Mouse (Mus musculus): ENCODE measurements around the gene Dhcr24.

Dhcr24 gene

DNA sequence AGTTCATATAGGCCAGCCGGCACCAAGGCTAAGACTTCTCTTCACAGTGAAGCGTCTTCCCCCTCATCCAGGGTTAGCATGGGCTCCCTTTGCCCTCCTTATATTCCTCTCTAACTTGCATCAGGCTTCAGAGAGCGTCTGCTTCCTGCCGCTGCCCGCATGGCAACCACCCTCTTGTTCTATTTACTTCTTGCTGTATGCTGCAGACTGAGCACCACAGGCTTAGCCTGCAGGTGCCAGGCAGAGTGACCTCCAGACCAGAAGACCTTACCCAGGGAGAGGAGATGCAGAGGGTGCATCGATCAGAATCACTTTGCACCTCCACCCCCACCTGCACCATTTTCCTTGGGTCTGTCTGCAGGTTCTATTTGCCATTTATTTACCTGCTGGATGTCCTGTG, 1.2 kb downstream of the Dhcr24 start:
- DNase-seq: no peak

DNA sequence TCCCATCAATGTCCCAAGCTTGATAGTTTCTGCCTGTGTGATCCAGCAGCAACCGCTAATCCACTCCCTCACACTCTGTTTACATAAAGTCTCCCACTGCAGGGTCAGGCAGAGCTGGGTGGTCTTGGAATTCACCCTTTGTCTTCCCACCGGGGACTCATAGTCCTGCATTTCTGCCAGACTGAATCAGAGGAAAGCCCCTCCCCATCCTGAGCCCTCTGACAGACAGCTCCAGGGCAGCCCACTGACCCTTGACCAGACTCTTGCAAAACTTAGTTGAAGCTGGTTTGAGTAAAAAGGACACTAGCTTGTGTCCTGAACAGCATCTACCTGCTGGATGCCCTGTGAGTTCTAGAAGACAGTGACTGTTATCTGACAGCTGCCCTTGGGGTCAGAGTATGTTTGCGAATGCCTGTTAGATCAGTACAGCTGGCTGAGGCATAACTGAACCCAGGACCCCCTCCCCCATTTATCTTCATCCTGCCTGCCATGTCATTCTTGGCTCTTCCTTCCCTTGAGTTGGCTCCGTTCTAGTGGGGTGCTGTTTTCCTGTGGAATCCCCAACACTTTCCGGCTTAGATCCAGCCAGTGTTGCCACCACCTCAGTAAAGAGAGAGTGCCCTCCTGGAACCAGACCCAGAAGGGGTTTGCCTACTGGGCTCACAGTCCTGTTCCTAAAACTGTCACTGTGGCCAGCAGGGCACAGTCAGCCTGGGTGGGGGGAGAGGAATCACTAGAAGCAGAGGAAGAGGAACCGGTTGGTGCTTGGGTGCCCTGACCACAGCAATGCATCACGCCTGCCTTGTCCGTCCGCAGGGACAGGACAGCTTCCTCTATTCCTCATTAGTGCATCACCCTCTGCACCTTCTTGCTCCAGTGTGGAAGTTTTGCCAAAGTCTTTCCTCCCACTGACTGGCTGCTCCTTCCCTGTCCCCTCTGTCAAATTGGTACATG, 2.3 kb downstream of the Dhcr24 start:
- no peak for DNase-seq

DNA sequence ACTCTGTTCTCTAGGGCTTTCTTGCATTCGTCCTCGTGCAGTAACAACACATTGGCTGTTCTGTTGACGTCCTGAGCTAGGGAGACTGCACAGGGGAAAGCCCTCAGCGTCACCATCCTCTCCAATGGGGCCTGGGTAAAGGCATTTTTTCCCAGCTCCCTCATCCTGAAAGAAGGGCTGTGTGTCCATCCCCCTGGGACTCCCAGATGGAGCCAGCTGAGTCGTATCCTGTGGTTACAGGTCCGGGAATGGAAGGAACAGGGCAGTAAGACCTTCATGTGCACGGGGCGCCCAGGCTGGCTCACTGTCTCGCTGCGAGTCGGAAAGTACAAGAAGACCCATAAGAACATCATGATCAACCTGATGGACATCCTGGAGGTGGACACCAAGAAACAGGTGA, 3.3 kb downstream of the Dhcr24 start:
- no peak for DNase-seq

DNA sequence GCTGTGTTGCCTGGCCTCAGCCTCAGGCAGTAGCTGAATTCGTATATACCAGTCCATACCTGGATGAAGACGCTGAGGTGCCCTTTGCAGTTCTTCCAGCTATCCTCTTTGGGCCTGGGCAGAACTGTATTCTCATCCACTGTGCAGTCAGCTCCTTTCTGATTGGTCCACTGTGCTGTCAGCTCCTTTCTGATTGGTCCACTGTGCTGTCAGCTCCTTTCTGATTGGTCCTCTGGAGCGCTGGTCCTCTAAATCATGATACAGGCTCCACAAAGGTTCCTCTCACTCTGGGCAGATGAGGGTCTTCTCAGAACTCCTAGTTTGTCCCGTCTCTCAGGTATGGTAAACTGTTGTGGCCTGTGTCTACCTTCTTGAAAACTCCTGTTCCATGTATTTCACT, 8.8 kb downstream of the Dhcr24 start:
- no peak for DNase-seq

DNA sequence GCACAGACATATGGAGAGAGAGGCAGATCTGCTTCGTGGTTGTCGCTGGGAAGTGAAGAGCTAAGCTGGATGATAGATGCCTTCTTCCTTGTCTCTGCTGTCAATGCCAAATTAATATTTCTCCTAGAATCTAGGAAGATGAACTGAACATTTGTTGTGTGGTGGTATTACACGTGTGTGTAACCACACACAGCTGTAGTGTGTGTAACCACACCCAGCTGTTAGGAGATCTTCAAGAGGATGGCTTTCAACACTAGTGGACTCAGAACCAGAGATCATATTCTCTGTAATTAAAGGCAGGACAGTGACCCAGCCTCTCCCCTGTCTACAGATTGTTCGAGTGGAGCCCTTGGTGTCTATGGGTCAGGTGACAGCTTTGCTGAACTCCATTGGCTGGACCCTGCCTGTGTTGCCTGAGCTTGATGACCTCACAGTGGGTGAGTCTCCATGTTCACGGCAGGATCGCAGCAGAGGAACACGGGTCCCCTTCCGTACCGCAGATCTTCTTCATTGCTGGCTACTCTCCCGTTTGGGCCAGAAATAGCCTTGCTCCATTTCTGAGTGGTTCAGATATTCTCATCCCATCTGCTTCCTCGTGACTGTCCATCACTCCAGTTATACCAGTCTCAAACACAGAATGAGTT, 10.4 kb downstream of the Dhcr24 start:
- DNase-seq: peak; percentile 20

DNA sequence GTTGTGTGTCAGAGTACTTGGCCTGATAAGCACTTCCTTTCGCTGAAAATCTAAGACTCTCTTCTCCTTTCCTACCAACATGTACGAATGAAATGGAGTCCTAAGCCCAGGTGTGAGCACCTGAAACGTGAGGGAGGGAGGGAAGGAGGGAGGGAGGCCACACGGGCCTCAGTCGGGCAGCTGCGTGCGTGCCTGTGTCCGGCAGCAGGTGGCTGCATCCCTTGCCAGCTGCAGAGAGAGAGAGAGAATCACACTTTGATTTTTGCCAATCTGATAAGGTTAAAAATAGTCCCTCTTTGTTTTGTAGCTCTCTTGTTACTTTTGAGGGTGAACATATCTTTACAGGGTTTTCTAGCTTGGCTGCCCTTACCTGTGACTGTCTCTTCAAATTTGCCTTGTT, 14.2 kb downstream of the Dhcr24 start:
- no peak for DNase-seq

DNA sequence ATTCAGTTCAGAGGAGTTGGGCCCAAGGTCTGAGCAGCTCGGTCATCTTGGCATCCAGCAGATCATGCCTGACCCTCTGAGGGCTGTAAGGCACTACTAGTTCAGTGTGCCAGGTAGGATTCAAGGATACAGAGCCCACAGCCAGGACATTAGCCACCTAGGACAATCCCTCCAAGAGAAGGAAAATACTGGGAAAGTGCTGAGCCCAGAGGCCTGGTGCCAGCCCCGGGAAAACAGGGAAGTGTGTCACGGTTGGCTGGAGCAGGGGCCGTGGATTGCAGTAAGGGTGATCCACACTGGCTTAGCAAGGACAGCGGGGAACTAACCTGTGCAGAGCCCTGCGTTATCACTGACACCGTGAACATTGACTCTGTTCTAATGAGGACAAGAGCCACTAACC, 16.7 kb downstream of the Dhcr24 start:
- no peak for DNase-seq

DNA sequence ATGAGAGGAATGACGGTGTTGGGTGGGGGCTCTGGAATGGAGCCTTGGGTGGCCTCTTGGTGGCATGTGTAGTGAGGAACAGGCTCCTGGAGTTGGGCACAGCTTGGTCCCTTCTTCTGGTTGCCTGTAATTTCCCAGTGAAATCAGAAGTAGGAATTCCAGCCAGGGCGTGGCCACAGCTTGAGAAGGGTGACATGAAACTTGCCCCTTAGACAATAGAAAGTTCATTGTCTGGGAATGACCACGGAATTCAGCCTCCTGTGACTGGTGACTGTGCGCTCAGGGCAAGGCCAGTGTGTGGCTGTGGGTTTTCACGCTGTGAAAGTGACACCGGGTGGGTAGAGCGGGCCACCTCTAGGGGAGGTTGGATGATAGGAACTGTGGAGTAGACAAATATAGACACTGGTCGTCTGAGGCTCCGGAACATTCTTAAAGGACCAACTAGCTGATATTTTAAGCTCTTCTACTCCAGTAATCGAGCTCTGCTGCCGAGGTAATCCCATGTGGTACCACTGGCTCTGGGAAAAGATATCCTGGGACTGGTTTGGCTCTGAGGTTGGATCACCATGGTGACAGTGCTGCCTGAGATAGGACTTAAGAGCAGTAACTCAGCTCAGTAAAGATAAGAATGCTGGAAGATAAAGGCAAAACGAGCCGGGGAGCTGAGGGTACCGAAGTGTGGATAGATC, 20.5 kb downstream of the Dhcr24 start:
- DNase-seq: no peak

DNA sequence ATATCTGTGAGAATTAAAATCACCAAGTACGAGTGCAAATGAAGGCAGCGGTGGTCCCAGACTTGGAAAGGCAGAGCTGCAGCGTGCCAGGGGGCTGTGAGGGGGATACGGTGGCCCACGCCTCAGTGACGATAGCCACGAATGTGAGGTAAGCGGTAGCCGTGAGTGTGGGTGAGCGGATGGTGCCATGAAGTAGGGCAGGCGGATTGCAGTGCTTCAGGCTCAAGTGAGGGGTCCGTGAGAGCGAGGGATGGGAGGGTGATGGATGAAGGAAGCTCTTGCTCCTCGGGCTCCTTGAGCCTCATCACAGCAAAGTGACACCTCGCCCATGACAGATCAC, 21.0 kb downstream of the Dhcr24 start:
- DNase-seq: no peak

DNA sequence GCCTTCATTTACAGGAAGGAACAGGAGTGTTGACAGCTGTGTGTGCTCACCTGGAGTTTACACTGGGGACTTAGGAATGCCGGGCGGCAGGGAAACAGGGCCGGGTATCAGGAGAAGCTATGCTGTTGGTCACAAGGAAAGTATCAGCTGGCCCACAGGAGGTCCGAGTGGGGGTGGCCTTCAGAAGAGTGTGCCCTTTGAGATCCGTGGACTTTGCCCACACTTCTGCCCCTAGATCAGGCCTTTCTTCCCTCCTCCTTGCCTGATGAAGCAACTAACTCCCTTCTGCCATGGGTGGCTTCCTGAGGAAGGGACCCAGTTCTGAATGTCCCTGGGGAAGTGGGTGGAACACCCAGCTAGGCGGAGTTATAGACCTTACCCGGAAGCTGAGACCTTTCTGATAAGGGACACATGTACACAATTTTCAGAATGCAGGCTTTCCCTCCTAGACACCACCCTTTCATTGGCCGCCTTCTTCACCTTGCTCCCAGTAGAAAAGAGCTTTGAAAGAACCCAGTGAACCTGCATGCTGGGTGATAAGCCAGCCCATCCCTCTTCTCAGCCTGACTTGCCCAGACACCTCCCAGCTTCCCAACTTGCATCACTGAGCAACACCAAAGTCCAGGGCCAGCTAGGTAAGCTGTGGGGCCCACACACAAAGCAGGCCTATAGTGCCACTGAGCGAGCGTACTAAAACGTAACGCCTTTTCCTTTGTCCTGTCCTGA, 21.8 kb downstream of the Dhcr24 start:
- DNase-seq: no peak

DNA sequence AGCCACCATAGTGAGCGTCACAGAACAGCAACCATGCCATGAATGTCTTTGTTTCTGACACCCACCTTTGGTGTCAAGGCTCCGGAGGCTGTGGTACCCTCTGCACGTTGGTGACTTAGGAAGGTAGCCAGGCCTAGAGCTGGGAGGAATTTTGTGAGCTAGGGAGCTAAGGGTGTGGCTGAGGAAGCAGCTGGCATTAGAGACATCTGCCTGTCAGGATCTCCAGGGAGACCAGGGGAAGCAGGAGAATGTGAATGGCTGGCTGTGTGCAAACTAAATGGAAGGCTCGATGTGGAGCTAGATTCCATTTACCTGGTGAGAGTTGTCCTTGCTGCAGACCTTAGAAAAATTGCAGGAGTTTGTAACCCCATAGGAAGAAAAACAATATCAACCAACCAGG, 23.8 kb downstream of the Dhcr24 start:
- no peak for DNase-seq

DNA sequence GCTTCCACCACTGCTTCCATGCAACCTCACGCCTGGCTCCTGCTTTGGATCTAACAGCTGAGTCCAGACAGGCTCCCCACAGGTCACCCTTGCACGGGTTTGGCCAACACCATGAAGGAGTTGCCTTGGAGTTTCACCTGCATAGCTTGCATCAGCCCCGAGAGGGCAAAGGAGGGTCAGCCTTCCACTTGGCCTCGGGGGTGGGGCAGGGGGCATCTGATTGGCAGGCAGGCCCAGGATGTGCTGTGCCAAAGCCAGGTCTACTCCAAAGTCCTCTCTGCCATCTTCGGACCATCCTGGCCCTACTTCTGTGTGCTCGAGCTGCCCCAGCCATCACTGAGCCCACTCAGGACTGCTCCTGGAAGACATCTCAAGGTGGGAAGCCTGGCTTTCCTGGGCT, 26.2 kb downstream of the Dhcr24 start:
- DNase-seq: no peak

DNA sequence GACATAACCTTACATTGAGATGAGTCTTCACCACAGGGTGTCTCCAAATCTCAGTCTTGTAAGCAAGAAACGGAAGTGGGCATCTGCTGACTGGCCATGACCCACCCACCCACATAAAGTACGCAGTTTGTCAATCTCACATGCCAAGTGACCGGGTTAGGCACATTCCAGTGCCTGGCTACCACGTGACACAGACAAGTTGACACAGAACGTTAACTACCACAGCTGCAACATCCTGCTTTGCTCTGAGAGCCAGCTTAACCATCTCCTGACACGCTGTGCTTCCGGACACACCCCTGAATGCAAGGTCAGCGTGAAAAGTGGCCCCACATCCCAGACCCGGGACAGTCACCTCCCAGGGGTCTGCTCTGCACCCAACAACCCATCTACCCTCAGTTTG, 29.3 kb downstream of the Dhcr24 start:
- DNase-seq: no peak

DNA sequence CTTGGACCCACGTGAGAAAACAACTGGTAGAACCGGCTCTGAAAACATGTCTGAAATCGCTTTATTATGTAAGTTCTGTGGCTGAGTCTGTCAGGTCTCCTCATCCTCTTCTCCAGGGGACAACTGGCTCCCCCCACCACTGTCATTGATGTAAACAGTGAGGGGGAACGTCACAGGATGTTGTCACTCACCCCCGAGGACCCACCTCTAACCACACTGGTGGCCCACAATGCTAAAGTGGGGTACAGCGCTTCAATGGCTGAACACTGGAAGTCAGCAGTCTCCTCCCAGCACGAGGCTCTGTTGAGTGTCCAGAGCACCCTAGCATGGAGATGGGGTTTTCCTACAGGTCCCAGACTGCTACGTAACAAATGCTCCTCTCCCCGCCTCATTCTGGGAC, 30.0 kb downstream of the Dhcr24 start:
- no peak for DNase-seq

DNA sequence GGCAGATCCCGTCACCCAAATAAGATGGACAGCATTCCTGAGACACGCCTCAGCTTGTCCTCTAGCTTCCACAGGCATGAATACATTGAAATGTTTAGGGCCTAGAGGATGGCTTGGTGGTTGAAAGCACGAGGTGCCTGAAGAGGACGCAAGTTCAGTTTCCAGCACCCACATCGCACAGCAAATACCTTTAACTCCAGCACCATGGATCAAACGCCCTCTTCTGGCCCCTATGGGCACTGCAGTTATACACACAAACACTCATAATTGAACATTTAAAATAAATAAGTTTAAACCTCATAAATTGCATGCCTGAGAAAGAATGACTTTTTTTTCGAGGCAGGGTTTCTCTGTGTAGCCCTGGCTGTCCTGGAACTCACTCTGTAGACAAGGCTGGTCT, 32.8 kb downstream of the Dhcr24 start:
- DNase-seq: no peak

DNA sequence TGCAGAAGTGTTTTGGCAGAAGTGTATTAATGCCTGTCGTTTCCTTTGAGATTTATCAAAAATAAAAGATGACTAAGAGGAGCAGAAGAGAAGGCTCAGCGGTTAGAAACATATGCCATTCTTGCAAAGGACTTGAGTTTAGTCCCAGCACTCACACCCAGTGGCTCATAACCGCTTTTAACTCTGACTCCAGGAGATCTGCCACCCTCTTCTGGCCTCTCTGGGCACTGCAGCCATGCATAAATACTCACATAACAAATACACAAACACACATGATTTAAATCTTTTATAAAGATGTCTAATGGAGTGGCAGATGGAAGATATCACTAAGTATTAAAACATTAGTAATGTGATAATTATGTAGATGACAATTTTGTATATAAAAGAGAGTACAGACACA, 35.4 kb downstream of the Dhcr24 start:
- DNase-seq: no peak

DNA sequence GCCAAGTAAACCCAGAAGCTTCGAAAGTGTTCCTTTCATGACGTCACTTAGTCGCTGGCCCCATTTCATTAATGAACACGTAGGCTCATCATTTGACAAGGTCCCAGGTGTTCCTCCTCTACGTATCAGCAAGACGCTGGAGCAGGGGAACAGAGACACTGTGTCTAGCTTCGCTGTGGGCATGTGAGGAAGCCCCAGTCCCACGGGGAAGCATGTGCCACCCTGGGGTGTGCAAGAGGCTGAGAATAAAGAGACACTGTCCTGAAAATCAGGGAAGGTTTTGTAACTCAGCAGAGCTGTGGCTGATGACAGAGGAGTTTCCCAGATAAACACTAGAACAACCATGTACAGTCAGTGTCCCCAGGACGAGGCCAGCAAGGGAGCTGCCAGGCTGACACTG, 36.2 kb downstream of the Dhcr24 start:
- DNase-seq: no peak

DNA sequence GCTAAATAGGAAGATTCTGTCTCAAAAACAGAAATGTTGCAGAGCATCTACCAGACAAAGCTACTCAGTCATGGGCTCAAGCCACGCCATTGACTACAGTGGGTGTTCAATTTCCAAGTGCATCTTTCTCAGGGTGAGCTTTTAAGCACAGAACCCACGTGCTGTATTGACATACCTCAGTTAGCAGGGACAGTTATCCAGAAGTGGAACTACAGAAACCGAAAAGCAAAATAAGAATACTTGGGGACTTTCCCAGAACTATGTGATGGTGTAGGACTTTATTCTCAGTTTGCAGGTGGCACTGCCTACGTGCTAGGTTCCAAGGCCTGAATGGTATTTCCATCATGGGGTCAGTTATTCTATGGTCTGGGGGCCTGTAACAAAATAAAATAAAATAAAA, 36.9 kb downstream of the Dhcr24 start:
- no peak for DNase-seq

DNA sequence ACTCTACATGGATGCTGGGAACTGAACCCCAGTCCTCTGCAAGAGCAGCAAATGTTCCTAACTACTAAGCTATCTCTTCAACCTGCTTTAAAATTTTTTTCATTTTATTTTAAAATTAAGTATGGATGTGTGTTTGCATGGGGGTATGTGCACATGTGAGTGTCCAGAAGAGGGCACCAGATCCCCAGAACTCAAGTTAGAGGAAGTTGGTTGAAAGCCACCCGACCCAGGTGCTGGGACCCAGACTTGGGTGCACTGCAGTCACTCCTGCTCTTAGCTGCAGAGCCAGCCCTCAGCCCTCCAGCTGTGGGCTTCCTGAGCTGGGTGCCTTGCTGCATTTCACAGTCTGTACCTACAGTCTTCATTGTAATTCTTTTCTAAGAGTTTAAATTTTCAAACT, 38.6 kb downstream of the Dhcr24 start:
- DNase-seq: no peak

DNA sequence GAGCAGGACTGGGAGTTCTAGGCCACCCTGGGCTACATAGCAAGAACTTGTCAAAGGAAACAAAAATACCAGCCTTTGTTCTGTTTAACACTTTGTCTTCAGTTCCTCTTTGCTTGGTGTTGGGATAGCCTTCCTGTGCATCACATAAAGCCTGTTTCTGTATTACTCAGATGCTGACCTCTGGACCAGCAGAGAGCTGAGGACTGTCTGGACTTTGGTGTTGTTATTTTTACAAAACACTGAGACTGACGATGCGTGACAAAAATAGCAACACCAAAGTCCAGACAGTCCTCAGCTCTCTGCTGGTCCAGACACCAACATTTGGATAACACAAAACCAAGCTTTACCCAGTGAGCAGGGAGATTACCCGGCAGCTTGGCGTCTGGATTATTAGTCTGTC, 39.9 kb downstream of the Dhcr24 start:
- no peak for DNase-seq

DNA sequence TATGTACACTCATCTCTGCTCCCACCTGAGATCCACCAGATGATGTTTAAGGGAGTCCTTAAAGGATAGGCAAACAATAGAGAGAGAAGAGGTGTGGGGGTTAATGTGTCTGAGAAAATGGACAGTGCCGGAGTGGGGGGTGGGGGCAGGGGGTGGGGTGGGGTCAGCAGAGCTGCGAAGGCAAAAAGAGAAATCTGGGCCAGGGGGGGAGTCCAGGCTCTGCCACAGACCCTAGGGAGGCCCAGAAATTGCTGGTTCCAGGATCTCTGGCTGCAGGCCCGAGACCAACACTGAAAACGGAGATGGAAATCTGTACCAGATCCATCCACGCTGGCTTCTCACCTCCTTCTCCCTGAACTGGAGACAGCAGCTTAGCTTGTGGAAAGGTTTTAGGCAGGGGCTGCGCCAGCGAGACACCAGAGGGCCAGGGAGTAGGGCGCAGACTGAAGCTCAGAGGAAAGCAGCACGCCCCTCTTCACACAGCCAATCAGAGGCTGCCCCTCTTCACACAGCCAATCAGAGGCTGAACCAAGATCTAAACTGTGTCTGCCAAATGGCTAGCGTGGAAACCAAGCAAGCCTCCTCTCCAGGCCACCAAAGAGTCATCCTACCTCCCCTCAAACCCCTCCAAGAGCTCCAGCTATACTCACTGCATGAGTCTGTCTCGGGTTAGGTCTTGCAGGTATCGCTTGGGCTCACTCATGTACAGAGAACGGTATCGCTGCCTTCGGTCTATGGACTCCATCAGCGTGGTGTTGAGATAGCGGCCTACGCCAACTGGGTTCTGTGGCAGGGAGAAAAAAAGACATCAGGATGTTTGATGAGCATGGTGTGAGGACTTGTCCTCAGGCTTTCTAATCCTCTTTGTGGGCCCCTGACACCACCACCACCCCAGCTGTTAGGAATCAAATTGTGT, 46.1 kb downstream of the Dhcr24 start:
- DNase-seq: no peak

DNA sequence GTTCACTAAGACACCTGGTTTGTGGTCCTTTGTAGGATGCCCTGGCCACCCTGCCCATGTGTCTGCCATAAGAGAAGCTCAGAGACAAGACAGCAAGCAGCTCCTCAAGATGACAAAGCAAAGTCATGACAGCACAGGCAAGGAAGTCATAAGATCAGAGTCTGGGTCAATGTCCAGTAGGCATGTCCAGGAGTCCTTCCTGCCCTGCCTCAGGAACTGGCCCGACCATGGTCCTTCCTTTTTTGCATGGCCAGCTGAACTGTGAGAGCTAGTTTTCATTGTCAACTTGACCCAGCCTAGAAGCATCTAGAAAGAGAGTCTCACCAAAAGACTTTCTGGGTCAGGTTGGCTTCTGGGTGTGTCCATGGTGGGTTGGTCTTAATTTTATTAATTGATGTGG, 47.1 kb downstream of the Dhcr24 start:
- no peak for DNase-seq

Data from cerebellum, adult 8-10 months (tissue).